In the genomic region with DNA sequence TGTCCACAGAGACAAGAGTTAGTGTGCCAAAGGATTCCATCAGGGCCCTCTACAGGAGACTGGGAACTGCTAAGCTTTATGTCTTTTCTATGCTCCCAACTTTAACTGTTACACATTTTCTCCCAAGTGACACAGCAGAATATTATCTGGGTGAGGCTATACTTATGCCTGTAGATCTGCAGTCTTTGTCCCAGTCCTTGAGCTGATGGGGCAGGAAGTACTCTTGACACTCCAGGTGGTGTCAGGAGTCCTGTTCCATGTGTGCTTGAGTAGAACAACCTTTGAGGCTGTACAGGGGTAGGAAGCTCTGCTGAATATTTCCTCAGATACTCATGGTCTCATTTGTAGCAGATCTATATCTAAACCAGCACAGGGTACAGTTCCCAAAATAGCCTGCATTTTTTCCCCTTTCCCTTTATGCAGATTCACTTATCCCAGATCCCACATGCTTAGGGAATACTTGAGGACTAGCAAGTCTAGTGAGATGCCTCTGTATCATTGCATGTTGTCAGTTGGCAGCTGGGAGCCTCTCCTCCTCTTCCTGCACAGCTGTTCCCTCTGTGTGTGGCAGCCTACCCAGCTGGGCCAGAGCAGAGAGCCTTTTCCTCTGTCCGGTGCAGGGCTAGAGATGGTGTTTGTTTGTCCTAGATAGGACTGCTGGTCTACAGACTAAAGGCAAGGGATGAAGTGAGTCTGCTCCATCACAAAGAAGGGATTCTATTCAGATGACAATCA, we compare ENCODE assay signal across 29 mouse cellular contexts.
DNase-seq lines count a peak whose midpoint lies in the region; ATAC-seq and TF ChIP-seq lines count a peak whose summit lies in the region.
"Had no signal": no experiment of that assay in that cellular context is flagged by ENCODE, and none has a peak within 500 bp of the region (broad histone marks: within the 10 kb centered on the region; RNA-seq: fewer than 3 reads in every experiment).

No protein-coding gene starts in this region.

- H3K9ac ChIP-seq in lung, embryonic 14.5 days = no peak overlapping the region
- H3K9ac ChIP-seq: embryonic facial prominence, embryonic 12.5 days; forebrain, embryonic 15.5 days; hindbrain, embryonic 15.5 days; limb, embryonic 13.5 days; stomach, embryonic 15.5 days had no signal

- no peak for DNase-seq in frontal cortex, postnatal 10 days (ENCODE audit: low spot score in 2 of 2)
- DNase-seq in heart, adult 11 months = peak; percentile 95
- no peak for DNase-seq in heart, adult 8-10 months (ENCODE audit: low spot score)
- DNase-seq in lung, embryonic 14.5 days = peak; percentile 19
- DNase-seq in lung, postnatal 25 days (ENCODE audit: low spot score) = no peak
- DNase-seq in brain, adult 2 months (ENCODE audit: low read depth, low spot score) = peak; percentile 40
- DNase-seq in T-cell, adult 2 months (ENCODE audit: low spot score) = no peak
- DNase-seq: adrenal gland, postnatal 10 days; cerebellum, adult 11 months; cerebellum, adult 9-10 months; cerebellum, postnatal 36 days; embryo, embryonic 11 days; kidney, adult 8-10 months; kidney, postnatal 4 days; midbrain, embryonic 14.5 days; right cerebral cortex, postnatal 25 days; thymus, postnatal 14 days had no signal

- WGBS in lung, embryonic 14.5 days = 9% methylated on average over 1 of the region's 1 CpGs

- no peak overlapping the region for H3K4me2 ChIP-seq in lung, embryonic 14.5 days
- H3K4me2 ChIP-seq: embryonic facial prominence, embryonic 12.5 days; forebrain, embryonic 15.5 days; hindbrain, embryonic 15.5 days; limb, embryonic 13.5 days; liver, embryonic 11.5 days; stomach, embryonic 15.5 days had no signal

- H3K27ac ChIP-seq in lung, embryonic 14.5 days (ENCODE audit: low read depth) = no peak overlapping the region
- H3K27ac ChIP-seq: embryonic facial prominence, embryonic 12.5 days; forebrain, embryonic 15.5 days; heart, adult 2 months; hindbrain, embryonic 10.5 days; hindbrain, embryonic 15.5 days; kidney, postnatal 0 days; limb, embryonic 13.5 days; stomach, embryonic 15.5 days had no signal

- no peaks in the 10 kb centered on the region; the same call in 1 of the 2 replicates for H3K4me1 ChIP-seq in lung, embryonic 14.5 days (ENCODE audit: insufficient read depth)
- H3K4me1 ChIP-seq: embryonic facial prominence, embryonic 12.5 days; forebrain, embryonic 15.5 days; hindbrain, embryonic 15.5 days; limb, embryonic 13.5 days; stomach, embryonic 15.5 days had no signal

- TF ChIP-seq CTCF in lung, embryonic 14.5 days (IDR thresholded peaks at IDR 0.05; ENCODE audit: low read depth) = no peak

- H3K4me3 ChIP-seq in lung, embryonic 14.5 days (ENCODE audit: low read depth, low read length) = no peak overlapping the region
- H3K4me3 ChIP-seq: embryonic facial prominence, embryonic 12.5 days; forebrain, embryonic 15.5 days; heart, adult 2 months; hindbrain, embryonic 10.5 days; hindbrain, embryonic 15.5 days; limb, embryonic 13.5 days; stomach, embryonic 15.5 days had no signal

- H3K9me3 ChIP-seq in lung, embryonic 14.5 days (ENCODE audit: low read depth, low read length) = no peaks in the 10 kb centered on the region
- H3K9me3 ChIP-seq: embryonic facial prominence, embryonic 12.5 days; forebrain, embryonic 15.5 days; G1E; hindbrain, embryonic 10.5 days; hindbrain, embryonic 15.5 days; limb, embryonic 13.5 days; stomach, embryonic 15.5 days had no signal

- ATAC-seq in frontal cortex, adult (ENCODE audit: low TSS enrichment) = peak; percentile 73
- ATAC-seq in lung, embryonic 14.5 days (ENCODE audit: insufficient read depth) = peak; percentile 63; the same call in 1 of the 2 replicates
- ATAC-seq: forebrain, embryonic 15.5 days; inflammation-experienced regulatory T-cells, adult 6 months had no signal

- no peaks in the 10 kb centered on the region for H3K27me3 ChIP-seq in lung, embryonic 14.5 days (ENCODE audit: insufficient read depth, low read length)
- H3K27me3 ChIP-seq: embryonic facial prominence, embryonic 12.5 days; forebrain, embryonic 15.5 days; hindbrain, embryonic 15.5 days; limb, embryonic 13.5 days; stomach, embryonic 15.5 days had no signal

- H3K36me3 ChIP-seq in lung, embryonic 14.5 days (ENCODE audit: insufficient read depth) = no peaks in the 10 kb centered on the region
- H3K36me3 ChIP-seq: embryonic facial prominence, embryonic 12.5 days; forebrain, embryonic 15.5 days; G1E; hindbrain, embryonic 10.5 days; hindbrain, embryonic 15.5 days; limb, embryonic 13.5 days; stomach, embryonic 15.5 days had no signal

Comparison
In these comparisons a context has a peak if more than half of its experiments do, and no peak if none do; other contexts are left out.
1. DNase-seq: peak in heart, adult 11 months (single experiment), lung, embryonic 14.5 days (single experiment) and brain, adult 2 months (single experiment); none in frontal cortex, postnatal 10 days (0 of 2), heart, adult 8-10 months (single experiment), lung, postnatal 25 days (single experiment) and T-cell, adult 2 months (single experiment).